Mouse (Mus musculus) liver, embryonic 15.5 days (tissue): ENCODE measurements around the gene 1810010H24Rik. TPM values are rescaled to one million over a fixed set of nuclear protein-coding genes. Genes with fewer than 3 reads are reported as not detected.

Source experiments
- ATAC-seq: fragments of 200-750 bp; cut with Nextera tagmentation; 2 replicates; pipeline ENCODE4 v1.8.0; 2017; ENCODE audit warnings: moderate number of reproducible peaks, mild to moderate bottlenecking, moderate library complexity; ENCODE audit not compliant: insufficient read depth
- H3K27ac ChIP-seq: fragments of 300-500 bp; sonication (generic); replicated peaks from 2 replicates; pipeline ENCODE4 v1.5.1; 2015; ENCODE audit warnings: mild to moderate bottlenecking, inconsistent platforms
- H3K27me3 ChIP-seq: fragments of 300-500 bp; sonication (generic); 2 replicates; pipeline ENCODE4 v1.6.1; 2015; ENCODE audit warnings: mild to moderate bottlenecking, inconsistent platforms
- H3K36me3 ChIP-seq: fragments of 300-500 bp; sonication (generic); replicated peaks from 2 replicates; pipeline ENCODE4 v1.6.1; 2015; ENCODE audit warnings: moderate library complexity, mild to moderate bottlenecking, inconsistent platforms
- H3K4me1 ChIP-seq: fragments of 300-500 bp; sonication (generic); replicated peaks from 2 replicates; pipeline ENCODE4 v1.6.1; 2015; ENCODE audit warnings: inconsistent platforms
- H3K4me2 ChIP-seq: fragments of 300-500 bp; sonication (generic); 2 replicates; pipeline ENCODE4 v1.6.1; 2015; ENCODE audit warnings: moderate library complexity, mild to moderate bottlenecking, inconsistent platforms
- H3K4me3 ChIP-seq: fragments of 300-500 bp; sonication (generic); replicated peaks from 2 replicates; pipeline ENCODE4 v1.5.1; 2015; ENCODE audit warnings: mild to moderate bottlenecking, inconsistent platforms
- H3K9ac ChIP-seq: fragments of 300-500 bp; sonication (generic); 2 replicates; pipeline ENCODE4 v1.6.1; 2015; ENCODE audit warnings: moderate library complexity, mild to moderate bottlenecking, inconsistent platforms
- H3K9me3 ChIP-seq: fragments of 300-500 bp; sonication (generic); replicated peaks from 2 replicates; pipeline ENCODE4 v1.6.1; 2016; ENCODE audit warnings: inconsistent platforms
- WGBS: fragments of 180-500 bp; shearing (Covaris S2); methylation state at CpG from one replicate; pipeline ENCODE4 v1.1.7; 2015; ENCODE audit warnings: mixed read lengths; ENCODE audit not compliant: insufficient replicate concordance; 5-methylcytosine and 5-hydroxymethylcytosine counted together
- polyA plus RNA-seq: library from polyadenylated mRNA; unstranded; fragments of >200 nt; fragmentation: Nextera tagmentation; extraction: Ambion mirVana; gene quantifications from 2 replicates; pipeline ENCODE4 v1.2.1, GENCODE M21; 2015

The 1810010H24Rik gene
- polyA plus RNA-seq, 1 experiment from 2014 or later = 4.5 TPM

DNA sequence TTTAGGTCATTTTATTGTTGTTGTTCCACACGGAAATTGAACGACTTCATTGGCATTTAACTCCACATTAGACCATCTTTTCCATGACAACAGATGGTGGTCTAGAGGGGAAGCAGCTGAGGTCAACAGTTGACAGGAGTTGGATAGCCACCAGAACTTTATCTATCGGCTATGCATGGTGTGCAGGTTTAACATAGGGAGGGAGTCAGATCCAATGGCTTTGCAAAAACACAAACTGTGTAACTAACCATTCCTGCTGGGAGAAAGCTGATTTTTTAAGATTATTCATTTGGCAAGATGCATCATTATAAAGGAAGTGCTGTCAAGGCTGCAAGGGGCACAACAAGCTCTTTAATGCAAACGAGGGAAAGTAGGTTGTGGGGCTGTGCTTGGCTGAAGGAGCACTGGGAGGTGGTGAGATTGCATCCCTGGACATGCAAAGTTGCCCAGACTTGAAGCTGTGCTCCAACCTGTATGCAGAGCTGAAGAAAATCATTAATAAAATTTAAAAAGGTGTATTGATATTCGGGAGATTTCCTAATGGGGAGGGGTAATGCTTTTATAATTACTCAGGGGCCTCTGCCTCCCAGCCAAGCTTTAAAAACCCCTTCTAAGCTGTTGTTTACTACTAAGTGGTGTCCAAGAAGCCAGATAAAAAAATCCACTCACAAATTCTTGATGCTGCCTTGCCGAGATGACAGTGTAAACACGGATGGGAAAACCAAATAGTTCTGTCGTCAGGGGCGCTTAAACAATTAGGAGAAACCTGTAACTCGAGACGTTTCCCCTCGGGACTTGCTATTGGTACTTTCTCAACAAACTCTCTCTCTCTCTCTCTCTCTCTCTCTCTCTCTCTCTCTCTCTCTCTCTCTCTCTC lies 1.3 kb downstream of the 1810010H24Rik start:
- no peaks in the 10 kb centered on the region for H3K36me3 ChIP-seq
- H3K4me3 ChIP-seq = peak overlapping the region; percentile 69
- H3K4me1 ChIP-seq = peaks cover 47% of the 10 kb centered on the region
- no peaks in the 10 kb centered on the region for H3K9me3 ChIP-seq
- H3K9ac ChIP-seq = peak overlapping the region; percentile 65; the same call in 1 of the 2 replicates
- 6% methylated on average over 12 of the region's 12 CpGs for WGBS
- peak overlapping the region; percentile 91 for H3K4me2 ChIP-seq
- H3K27me3 ChIP-seq = peaks cover 81% of the 10 kb centered on the region
- peak overlapping the region; percentile 82; the same call in 1 of the 2 replicates for H3K27ac ChIP-seq
- ATAC-seq = no peak

GRCm38 (mm10) chr11:107027431-107028274 lies 2.2 kb downstream of the 1810010H24Rik start:
- Histone ChIP-seq H3K9ac (peak overlapping the region; percentile 65), H3K4me3 (peak overlapping the region; percentile 69), H3K27me3 (peaks cover 73% of the 10 kb centered on the region), H3K9me3 (no peaks in the 10 kb centered on the region), H3K36me3 (no peaks in the 10 kb centered on the region), H3K4me1 (peaks cover 42% of the 10 kb centered on the region), H3K4me2 (peak overlapping the region; percentile 91), H3K27ac (peak overlapping the region; percentile 82)
- under 1% methylated on average over 106 of the region's 107 CpGs for WGBS
- peak; percentile 91 for ATAC-seq

DNA sequence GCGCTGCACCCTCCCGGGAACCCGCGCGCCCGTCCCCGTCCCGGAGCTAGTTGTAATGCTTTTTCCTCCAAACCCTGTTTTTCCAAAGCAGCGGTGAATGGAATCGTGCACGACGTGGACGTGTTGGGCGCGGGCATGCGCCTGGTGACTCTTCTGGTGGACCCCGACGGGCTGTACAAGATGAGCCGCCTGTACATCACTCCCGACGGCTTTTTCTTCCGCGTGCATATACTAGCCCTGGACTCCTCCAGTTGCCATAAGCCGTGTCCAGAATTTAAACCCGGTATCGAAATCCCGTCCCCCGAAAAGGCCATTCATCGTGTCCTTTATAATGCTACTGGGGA lies 2.8 kb downstream of the 1810010H24Rik start:
- peaks cover 67% of the 10 kb centered on the region for H3K27me3 ChIP-seq
- H3K4me2 ChIP-seq = peak overlapping the region; percentile 91
- H3K9ac ChIP-seq = peak overlapping the region; percentile 65
- H3K4me3 ChIP-seq = peak overlapping the region; percentile 69
- no peak; the same call in 1 of the 2 replicates for ATAC-seq
- no peaks in the 10 kb centered on the region for H3K9me3 ChIP-seq
- H3K27ac ChIP-seq = peak overlapping the region; percentile 82
- H3K36me3 ChIP-seq = no peaks in the 10 kb centered on the region
- 5% methylated on average over 29 of the region's 29 CpGs for WGBS
- H3K4me1 ChIP-seq = peaks cover 39% of the 10 kb centered on the region

- peak overlapping the region; percentile 69 for H3K4me3 ChIP-seq
- H3K36me3 ChIP-seq = no peaks in the 10 kb centered on the region
- peaks cover 65% of the 10 kb centered on the region for H3K27me3 ChIP-seq
- H3K4me2 ChIP-seq = peak overlapping the region; percentile 91
- H3K27ac ChIP-seq = peak overlapping the region; percentile 82
- peak overlapping the region; percentile 65 for H3K9ac ChIP-seq
- no peak for ATAC-seq
- WGBS = 72% methylated on average over 6 of the region's 6 CpGs
- peaks cover 39% of the 10 kb centered on the region for H3K4me1 ChIP-seq
- H3K9me3 ChIP-seq = no peaks in the 10 kb centered on the region
These were observed 3.3 kb downstream of the 1810010H24Rik start for GRCm38 (mm10) chr11:107028754-107029153.

GRCm38 (mm10) chr11:107029536-107029935 lies 4.1 kb downstream of the 1810010H24Rik start:
- H3K4me1 ChIP-seq = peaks cover 39% of the 10 kb centered on the region
- H3K9me3 ChIP-seq = no peaks in the 10 kb centered on the region
- H3K9ac ChIP-seq = no peak overlapping the region
- H3K36me3 ChIP-seq = no peaks in the 10 kb centered on the region
- ATAC-seq = no peak
- H3K27me3 ChIP-seq = peaks cover 57% of the 10 kb centered on the region
- no peak overlapping the region for H3K4me2 ChIP-seq
- 45% methylated on average over 19 of the region's 19 CpGs for WGBS
- H3K27ac ChIP-seq = no peak overlapping the region
- no peak overlapping the region for H3K4me3 ChIP-seq

GRCm38 (mm10) chr11:107031635-107032034 lies 6.2 kb downstream of the 1810010H24Rik start:
- peaks cover 10% of the 10 kb centered on the region for H3K36me3 ChIP-seq
- H3K4me2 ChIP-seq = no peak overlapping the region
- WGBS = 65% methylated on average over 7 of the region's 7 CpGs
- peaks cover 18% of the 10 kb centered on the region for H3K4me1 ChIP-seq
- ATAC-seq = no peak
- no peak overlapping the region for H3K27ac ChIP-seq
- H3K9me3 ChIP-seq = no peaks in the 10 kb centered on the region
- no peak overlapping the region for H3K4me3 ChIP-seq
- peaks cover 36% of the 10 kb centered on the region for H3K27me3 ChIP-seq
- no peak overlapping the region for H3K9ac ChIP-seq

- no peak overlapping the region for H3K9ac ChIP-seq
- H3K4me3 ChIP-seq = no peak overlapping the region
- peaks cover 21% of the 10 kb centered on the region for H3K36me3 ChIP-seq
- 76% methylated on average over 10 of the region's 10 CpGs for WGBS
- no peak overlapping the region for H3K4me2 ChIP-seq
- peaks cover 13% of the 10 kb centered on the region; the same call in 1 of the 2 replicates for H3K27me3 ChIP-seq
- H3K9me3 ChIP-seq = no peaks in the 10 kb centered on the region
- no peak for ATAC-seq
- H3K4me1 ChIP-seq = no peaks in the 10 kb centered on the region
- no peak overlapping the region for H3K27ac ChIP-seq
These were observed 8.8 kb downstream of the 1810010H24Rik start for GRCm38 (mm10) chr11:107034085-107034810.

GRCm38 (mm10) chr11:107039417-107039816 lies 13.9 kb downstream of the 1810010H24Rik start:
- Histone ChIP-seq H3K4me2 (no peak overlapping the region), H3K9ac (no peak overlapping the region), H3K4me1 (peaks cover 11% of the 10 kb centered on the region), H3K9me3 (no peaks in the 10 kb centered on the region), H3K27ac (no peak overlapping the region), H3K36me3 (peaks cover 56% of the 10 kb centered on the region), H3K4me3 (no peak overlapping the region), H3K27me3 (no peaks in the 10 kb centered on the region)
- 80% methylated on average over 5 of the region's 5 CpGs for WGBS
- ATAC-seq = no peak

DNA sequence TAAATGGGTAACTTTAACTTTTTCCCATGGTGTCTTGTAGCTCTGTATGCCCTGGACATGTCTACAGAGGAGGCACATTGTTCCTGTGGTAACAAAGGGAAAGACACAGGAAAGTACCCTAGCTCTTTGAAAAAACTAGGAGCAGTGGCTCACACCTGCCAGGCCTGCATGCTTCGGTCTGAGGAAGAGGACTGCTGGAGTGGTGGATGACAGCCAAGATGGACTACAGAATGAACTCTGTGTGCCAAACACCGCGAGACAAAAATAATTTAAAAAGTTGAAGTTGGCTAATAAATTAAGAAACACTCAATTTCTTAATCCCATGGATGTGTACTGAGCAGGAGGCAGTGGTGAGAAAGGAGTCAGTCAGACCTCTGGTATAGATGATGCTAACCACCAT lies 15.9 kb downstream of the 1810010H24Rik start:
- Histone ChIP-seq H3K27ac (no peak overlapping the region), H3K4me3 (no peak overlapping the region), H3K27me3 (no peaks in the 10 kb centered on the region), H3K9me3 (no peaks in the 10 kb centered on the region), H3K4me2 (no peak overlapping the region), H3K36me3 (peaks cover 62% of the 10 kb centered on the region), H3K4me1 (peaks cover 15% of the 10 kb centered on the region), H3K9ac (no peak overlapping the region)
- WGBS = 88% methylated on average over 3 of the region's 3 CpGs
- ATAC-seq = no peak

- 0 out of 2 replicates have a peak overlapping the region, but pooled peaks have one; percentile 0 for H3K27ac ChIP-seq
- 83% methylated on average over 11 of the region's 11 CpGs for WGBS
- no peak overlapping the region for H3K4me2 ChIP-seq
These were observed 17.9 kb downstream of the 1810010H24Rik start for GRCm38 (mm10) chr11:107043361-107043760.

More at GRCm38 (mm10) chr11:107043361-107043760, 17.9 kb downstream of the 1810010H24Rik start:
- Histone ChIP-seq H3K4me3 (no peak overlapping the region), H3K4me1 (peaks cover 15% of the 10 kb centered on the region), H3K36me3 (peaks cover 73% of the 10 kb centered on the region), H3K27me3 (no peaks in the 10 kb centered on the region), H3K9me3 (no peaks in the 10 kb centered on the region), H3K9ac (no peak overlapping the region)
- ATAC-seq = peak; percentile 16; the same call in 1 of the 2 replicates
